Mouse (Mus musculus) liver, embryonic 13.5 days (tissue): ENCODE data around the gene Casp14. TPM values are rescaled to one million over a fixed set of nuclear protein-coding genes. Genes with fewer than 3 reads are reported as not detected.
A peak's percentile ranks its signal among the peaks of the same experiment; 100 is the strongest.

Experiments
- ATAC-seq: fragments of 200-750 bp; cut with Nextera tagmentation; 2 replicates; pipeline ENCODE4 v1.8.0; 2017; ENCODE audit warnings: low read depth, mild to moderate bottlenecking, moderate number of reproducible peaks, moderate library complexity
- DNase-seq: peaks from one replicate; pipeline ENCODE4 v3.0.0; 2022
- H3K27ac ChIP-seq: fragments of 300-500 bp; sonication (generic); 2 replicates; pipeline ENCODE4 v1.5.1; 2015; ENCODE audit warnings: moderate library complexity, mild to moderate bottlenecking, inconsistent platforms
- H3K27me3 ChIP-seq: fragments of 300-500 bp; sonication (generic); 2 replicates; pipeline ENCODE4 v1.6.1; 2015; ENCODE audit warnings: mild to moderate bottlenecking, inconsistent platforms
- H3K36me3 ChIP-seq: fragments of 300-500 bp; sonication (generic); 2 replicates; pipeline ENCODE4 v1.6.1; 2015; ENCODE audit warnings: mild to moderate bottlenecking, inconsistent platforms
- H3K4me1 ChIP-seq: fragments of 300-500 bp; sonication (generic); replicated peaks from 2 replicates; pipeline ENCODE4 v1.6.1; 2015; ENCODE audit warnings: inconsistent platforms
- H3K4me2 ChIP-seq: fragments of 300-500 bp; sonication (generic); 2 replicates; pipeline ENCODE4 v1.6.1; 2015; ENCODE audit warnings: inconsistent platforms, mild to moderate bottlenecking, moderate library complexity
- H3K4me3 ChIP-seq: fragments of 300-500 bp; sonication (generic); replicated peaks from 2 replicates; pipeline ENCODE4 v1.5.1; 2015; ENCODE audit warnings: mild to moderate bottlenecking, inconsistent platforms
- H3K9ac ChIP-seq: fragments of 300-500 bp; sonication (generic); 2 replicates; pipeline ENCODE4 v1.6.1; 2015; ENCODE audit warnings: mild to moderate bottlenecking, inconsistent platforms
- H3K9me3 ChIP-seq: fragments of 300-500 bp; sonication (generic); replicated peaks from 2 replicates; pipeline ENCODE4 v1.6.1; 2016; ENCODE audit warnings: inconsistent platforms
- WGBS: fragments of 180-500 bp; shearing (Covaris S2); methylation state at CpG from one replicate; pipeline ENCODE4 v1.1.7; 2015; ENCODE audit not compliant: insufficient replicate concordance; 5-methylcytosine and 5-hydroxymethylcytosine counted together
- polyA plus RNA-seq: library from polyadenylated mRNA; unstranded; fragments of >200 nt; fragmentation: Nextera tagmentation; extraction: Ambion mirVana; gene quantifications from 2 replicates; pipeline ENCODE4 v1.2.1, GENCODE M21; 2015

The Casp14 gene
- polyA plus RNA-seq, result not detected in 2 replicates

DNA sequence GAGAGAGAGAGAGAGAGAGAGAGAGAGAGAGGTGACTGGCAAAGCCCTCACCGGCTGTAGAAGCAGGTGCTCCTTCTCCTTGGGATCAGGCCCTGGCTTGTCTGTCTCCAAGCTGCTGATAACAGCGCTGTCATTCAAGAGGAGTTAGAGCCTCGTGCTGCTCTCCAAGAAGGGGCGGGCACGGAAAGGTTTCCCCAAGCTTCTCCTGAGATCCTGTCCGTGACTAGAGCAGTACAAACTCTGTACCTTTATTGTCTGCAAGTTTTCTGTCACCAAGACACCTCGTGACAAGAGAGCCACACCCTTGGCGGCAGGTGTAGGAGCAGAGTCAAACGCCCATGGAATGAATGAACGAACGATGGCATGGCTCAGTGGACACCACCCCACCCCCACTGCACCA is at the start of gene Casp14:
Gene Casp14, minus strand, starts transcription at position 239 of the 400 bp plus-strand sequence.
- H3K4me3 ChIP-seq, result no peak within 1 kb of the TSS
- ATAC-seq (no peak), DNase-seq (no peak)
- no peak within 1 kb of the TSS for H3K9ac ChIP-seq
- 52% methylated on average over 11 of the region's 11 CpGs for WGBS
- H3K4me2 ChIP-seq, result no peak within 1 kb of the TSS
- no peaks in the 10 kb centered on the region for H3K36me3 ChIP-seq
- H3K4me1 ChIP-seq, result no peaks in the 10 kb centered on the region
- H3K27me3 ChIP-seq, result no peaks in the 10 kb centered on the region
- no peaks in the 10 kb centered on the region for H3K9me3 ChIP-seq
- no peak within 1 kb of the TSS for H3K27ac ChIP-seq

DNA sequence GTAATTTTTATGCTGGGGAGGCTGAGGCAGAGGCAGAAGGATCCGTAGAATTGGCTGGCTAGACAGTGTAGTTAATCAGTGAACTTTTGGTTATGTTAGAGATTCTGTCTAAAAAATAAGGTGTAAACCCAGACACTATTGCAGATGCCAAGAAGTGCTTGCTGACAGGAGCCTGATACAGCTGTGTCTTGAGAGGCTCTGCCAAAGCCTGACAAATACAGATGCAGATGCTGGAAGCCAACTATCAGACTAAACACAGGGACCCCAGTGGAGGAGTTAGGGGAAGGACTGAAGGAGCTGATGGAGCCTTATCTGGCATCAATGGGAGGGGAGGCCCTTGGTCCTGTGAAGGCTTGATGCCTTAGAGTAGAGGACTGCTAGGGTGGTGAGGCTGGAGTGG is 47.5 kb upstream of the Casp14 start:
- H3K36me3 ChIP-seq, result no peaks in the 10 kb centered on the region
- H3K4me3 ChIP-seq, result no peak overlapping the region
- no peak overlapping the region for H3K4me2 ChIP-seq
- WGBS, result 68% methylated on average over 1 of the region's 1 CpGs
- no peaks in the 10 kb centered on the region for H3K9me3 ChIP-seq
- H3K27ac ChIP-seq, result no peak overlapping the region
- H3K9ac ChIP-seq, result no peak overlapping the region
- H3K4me1 ChIP-seq, result no peaks in the 10 kb centered on the region
- no peak for DNase-seq
- no peaks in the 10 kb centered on the region for H3K27me3 ChIP-seq
- no peak for ATAC-seq

DNA sequence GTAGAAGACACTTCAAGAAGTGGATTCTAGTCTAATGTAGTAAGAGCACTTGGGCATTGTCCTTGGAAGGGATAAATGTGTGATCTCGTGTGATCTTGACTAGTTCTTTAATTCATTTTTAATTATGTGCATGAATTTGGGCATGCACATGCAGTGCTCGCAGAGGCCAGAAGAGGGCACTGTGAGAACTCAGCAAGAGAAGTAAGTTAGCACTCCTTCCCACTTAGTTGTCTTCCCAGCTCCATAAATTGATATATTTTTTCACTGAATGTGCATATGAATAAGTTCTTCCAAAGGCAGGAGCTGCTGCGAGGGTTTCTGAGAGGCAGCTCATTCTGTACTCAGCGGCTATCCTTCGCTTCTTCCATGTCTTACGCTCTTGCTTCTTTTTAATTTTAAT is 37.9 kb upstream of the Casp14 start:
- no peak for ATAC-seq
- Histone ChIP-seq H3K4me1 (no peaks in the 10 kb centered on the region), H3K9ac (no peak overlapping the region), H3K4me2 (no peak overlapping the region), H3K4me3 (no peak overlapping the region), H3K27me3 (peaks cover 24% of the 10 kb centered on the region), H3K27ac (no peak overlapping the region), H3K9me3 (no peaks in the 10 kb centered on the region), H3K36me3 (no peaks in the 10 kb centered on the region)
- WGBS, result 31% methylated on average over 6 of the region's 6 CpGs
- no peak for DNase-seq

DNA sequence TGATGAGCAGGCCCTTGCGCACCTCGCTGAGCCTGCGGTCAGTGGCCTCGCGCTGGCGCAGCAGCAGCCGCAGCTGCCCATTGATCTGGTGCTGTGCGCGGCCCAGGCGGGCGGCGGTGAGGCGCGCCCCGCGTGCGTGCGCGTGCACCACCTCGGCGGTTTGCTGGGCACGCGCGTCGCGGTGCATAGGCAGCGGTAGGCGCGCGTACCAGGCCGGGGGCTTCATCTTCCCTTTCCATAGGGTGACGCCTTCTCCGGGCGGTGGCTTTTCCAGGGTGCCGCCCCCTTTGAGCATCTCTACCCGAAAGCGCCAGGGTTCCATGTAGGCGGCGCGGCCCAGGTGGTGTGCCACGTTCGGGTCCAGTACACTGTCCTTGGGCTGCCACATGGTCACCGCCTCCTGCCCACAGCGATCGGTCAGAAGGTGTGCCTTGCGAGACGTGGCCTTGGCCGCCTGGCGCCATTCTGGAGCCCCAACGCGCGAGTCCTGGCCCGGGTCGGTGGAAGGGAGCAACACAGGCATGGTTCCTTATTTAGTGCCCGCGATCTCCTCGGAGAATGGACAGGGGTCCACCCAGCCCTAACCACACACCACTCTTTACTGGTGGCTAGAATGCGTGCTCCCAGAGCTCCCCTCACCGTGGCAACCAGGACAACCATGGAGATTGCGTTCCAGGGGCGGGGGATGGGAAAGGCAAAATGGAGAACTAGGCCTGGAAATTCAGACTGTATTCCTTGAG is 34.5 kb upstream of the Casp14 start, which contains the start of gene Ccdc105:
Gene Ccdc105, minus strand, starts transcription at position 614 of the 740 bp plus-strand sequence.
- H3K4me1 ChIP-seq, result no peaks in the 10 kb centered on the region
- 0 out of 2 replicates have a peak, but pooled peaks have one; percentile 41 for ATAC-seq
- H3K27ac ChIP-seq, result no peak within 1 kb of the TSS
- H3K9me3 ChIP-seq, result no peaks in the 10 kb centered on the region
- no peak for DNase-seq
- H3K27me3 ChIP-seq, result peaks cover 29% of the 10 kb centered on the region
- WGBS, result 2% methylated on average over 61 of the region's 61 CpGs
- H3K36me3 ChIP-seq, result no peaks in the 10 kb centered on the region
- H3K4me2 ChIP-seq, result peak within 1 kb of the TSS; percentile 59
- H3K4me3 ChIP-seq, result peak within 1 kb of the TSS; percentile 44
- H3K9ac ChIP-seq, result no peak within 1 kb of the TSS

DNA sequence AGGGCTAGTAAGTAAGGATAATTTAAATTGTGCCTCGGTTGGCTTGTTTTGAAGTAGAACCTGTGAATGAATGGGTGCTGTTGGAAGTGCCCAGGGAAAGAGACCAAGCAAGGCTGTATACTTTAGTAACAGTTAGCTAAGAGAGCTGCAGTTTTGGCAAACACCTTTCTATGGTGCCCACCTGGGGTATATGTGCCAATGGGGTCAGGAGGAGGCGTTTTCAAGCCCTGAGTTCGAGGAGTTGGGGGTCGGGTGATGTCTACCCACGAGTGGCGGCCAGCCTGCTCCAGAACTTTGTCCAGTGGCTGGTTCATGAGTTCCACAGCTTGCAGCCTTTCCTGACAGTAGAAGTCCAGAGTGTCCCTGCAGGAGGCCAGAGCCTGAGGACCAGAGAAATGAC is 30.9 kb upstream of the Casp14 start:
- Histone ChIP-seq H3K4me1 (no peaks in the 10 kb centered on the region), H3K36me3 (no peaks in the 10 kb centered on the region), H3K27ac (no peak overlapping the region), H3K27me3 (peaks cover 38% of the 10 kb centered on the region), H3K4me2 (no peak overlapping the region), H3K9me3 (no peaks in the 10 kb centered on the region), H3K9ac (no peak overlapping the region), H3K4me3 (no peak overlapping the region)
- 68% methylated on average over 6 of the region's 6 CpGs for WGBS
- DNase-seq (no peak), ATAC-seq (no peak)

DNA sequence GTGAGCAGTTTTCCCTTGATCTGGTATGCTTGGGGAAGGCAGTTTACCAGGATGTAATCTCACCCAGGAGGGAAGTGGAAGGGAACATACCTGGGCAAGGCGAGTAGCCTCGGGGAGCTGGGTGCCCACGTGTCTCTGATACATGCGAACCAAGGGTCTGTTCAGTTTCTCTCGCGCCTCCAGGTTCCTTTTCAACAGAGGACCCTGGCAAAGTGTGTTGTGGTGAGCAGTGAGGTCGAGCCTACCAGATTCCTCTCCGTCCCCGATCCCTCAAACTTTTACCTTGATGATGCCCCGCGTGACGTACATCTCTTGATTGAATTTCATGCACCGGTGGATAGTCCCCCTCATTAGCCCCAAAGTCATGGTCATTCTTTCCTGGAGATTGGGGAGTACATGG is 30.1 kb upstream of the Casp14 start:
- Histone ChIP-seq H3K27me3 (peaks cover 33% of the 10 kb centered on the region), H3K9me3 (no peaks in the 10 kb centered on the region), H3K4me3 (no peak overlapping the region), H3K4me2 (no peak overlapping the region), H3K27ac (no peak overlapping the region), H3K9ac (no peak overlapping the region), H3K36me3 (no peaks in the 10 kb centered on the region), H3K4me1 (no peaks in the 10 kb centered on the region)
- DNase-seq (no peak), ATAC-seq (no peak)
- 68% methylated on average over 13 of the region's 13 CpGs for WGBS

DNA sequence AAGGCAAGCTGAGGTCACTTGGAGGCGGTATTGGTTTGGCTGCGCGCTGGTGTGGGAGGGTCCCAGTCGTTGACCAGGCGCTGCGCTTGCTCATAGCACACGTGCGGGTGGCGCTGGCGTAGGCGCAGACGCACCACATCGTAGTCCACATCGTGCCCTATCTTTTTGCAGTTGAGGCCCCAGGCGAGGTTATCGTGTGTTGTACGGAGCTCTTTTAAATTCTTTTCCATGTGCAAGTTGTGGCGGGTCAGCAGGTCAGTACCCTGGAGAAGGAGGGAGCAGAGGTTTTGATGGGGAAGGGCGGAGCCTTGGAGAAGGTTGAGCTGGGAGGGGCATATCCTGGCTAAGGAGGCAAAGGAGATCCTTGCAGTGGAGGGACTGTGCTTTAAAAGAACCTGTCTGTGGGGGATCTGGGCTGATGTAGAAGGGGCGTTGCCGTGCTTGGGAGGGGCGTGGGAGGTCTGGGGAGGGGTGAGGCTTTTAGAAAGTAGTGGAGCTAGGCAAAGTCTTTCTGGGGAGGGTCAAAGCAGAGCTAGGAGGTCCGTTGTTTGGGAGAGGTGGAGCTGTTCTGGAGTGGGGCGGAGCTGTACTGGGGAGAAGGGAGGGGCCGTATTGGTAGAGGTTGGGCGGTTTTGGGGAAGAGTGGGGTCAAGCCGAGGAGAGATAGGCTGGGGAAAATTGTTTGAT is 29.1 kb upstream of the Casp14 start:
- H3K4me2 ChIP-seq, result peak overlapping the region; percentile 7
- WGBS, result 6% methylated on average over 27 of the region's 27 CpGs
- H3K4me1 ChIP-seq, result no peaks in the 10 kb centered on the region
- no peak for DNase-seq
- H3K4me3 ChIP-seq, result 0 out of 2 replicates have a peak overlapping the region, but pooled peaks have one; percentile 8
- H3K36me3 ChIP-seq, result no peaks in the 10 kb centered on the region
- H3K27ac ChIP-seq, result no peak overlapping the region
- peaks cover 23% of the 10 kb centered on the region for H3K27me3 ChIP-seq
- no peak for ATAC-seq
- H3K9me3 ChIP-seq, result no peaks in the 10 kb centered on the region
- no peak overlapping the region for H3K9ac ChIP-seq

DNA sequence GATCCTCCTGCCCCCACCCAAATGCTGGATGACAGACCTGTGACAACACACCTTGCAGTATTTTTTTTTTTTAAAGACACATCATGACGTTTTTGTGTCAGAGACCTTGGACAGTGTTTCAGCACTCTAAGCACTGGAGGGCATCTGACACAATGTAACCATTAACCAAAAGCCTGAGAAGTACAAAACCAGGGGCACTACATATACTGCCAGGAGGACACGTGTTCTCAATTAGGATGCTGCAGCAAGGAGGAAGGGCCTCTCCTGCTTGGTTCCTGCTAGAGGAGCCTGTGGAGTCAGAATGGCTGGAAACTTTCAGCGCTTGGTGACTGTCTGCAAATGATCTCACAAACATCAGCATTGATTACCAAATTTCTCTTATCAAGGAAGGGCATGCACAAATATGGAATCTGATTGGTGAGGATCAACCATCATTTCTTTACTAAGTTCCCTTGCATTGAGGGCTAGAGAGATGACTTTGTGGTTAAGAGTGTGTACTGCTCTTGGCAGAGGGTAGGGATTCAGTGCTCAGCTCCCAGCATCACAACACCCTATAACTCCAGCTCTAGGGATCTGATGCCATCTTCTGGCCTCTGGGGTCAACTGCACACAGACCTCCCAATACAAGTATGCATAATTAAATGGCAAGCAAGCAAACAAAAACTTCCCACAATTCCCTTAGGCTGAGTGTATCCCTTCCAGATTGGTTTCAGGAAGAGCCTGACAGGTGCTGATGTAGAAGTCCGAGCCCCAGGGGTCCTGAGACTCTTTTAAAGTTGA is 27.5 kb upstream of the Casp14 start:
- Histone ChIP-seq H3K4me3 (no peak overlapping the region), H3K9ac (no peak overlapping the region), H3K27ac (no peak overlapping the region), H3K4me2 (no peak overlapping the region), H3K27me3 (peaks cover 11% of the 10 kb centered on the region; the same call in 1 of the 2 replicates), H3K9me3 (no peaks in the 10 kb centered on the region), H3K4me1 (no peaks in the 10 kb centered on the region), H3K36me3 (no peaks in the 10 kb centered on the region)
- WGBS, result 37% methylated on average over 4 of the region's 4 CpGs
- ATAC-seq (no peak), DNase-seq (no peak)

DNA sequence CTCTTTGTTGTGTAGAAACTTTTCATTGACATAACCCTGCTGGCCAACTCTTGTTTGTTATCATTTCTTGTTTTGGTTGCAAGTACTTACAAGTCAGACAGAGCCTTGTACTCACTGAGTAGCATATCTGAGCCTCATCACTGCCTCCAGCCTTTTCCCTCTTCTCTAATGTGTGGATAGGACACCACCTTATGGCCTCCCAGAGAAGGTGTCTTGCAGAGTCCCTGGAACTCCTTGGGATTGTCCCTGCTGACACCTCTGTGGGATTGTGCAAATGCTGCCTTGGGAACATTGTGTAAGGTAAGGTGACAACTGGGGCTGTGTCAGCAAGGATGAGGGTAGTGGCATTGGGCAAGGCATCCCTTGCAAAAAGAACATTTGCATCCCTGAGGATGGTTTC is 25.6 kb upstream of the Casp14 start:
- H3K27ac ChIP-seq, result no peak overlapping the region
- ATAC-seq (no peak), DNase-seq (no peak)

DNA sequence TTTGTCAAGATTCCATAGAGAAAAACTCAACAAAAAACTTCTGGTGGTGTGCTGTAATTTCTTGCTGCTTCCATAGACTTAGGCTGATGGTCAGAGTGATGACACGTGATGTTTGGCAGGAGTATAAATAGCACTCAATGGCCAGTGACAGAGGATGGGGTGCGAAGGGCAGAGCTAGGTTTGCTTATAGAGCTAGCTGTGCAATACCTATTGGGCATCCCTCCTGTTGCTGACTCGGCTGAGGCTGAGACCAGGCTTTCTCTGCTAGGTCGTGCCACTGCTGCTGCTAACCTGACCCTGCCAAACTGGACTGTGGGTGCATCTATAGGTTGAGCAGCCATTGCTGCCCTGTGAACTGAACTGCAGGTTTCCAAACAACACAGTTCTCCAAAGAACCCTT is 21.7 kb upstream of the Casp14 start:
- no peak for DNase-seq
- Histone ChIP-seq H3K36me3 (no peaks in the 10 kb centered on the region), H3K9ac (no peak overlapping the region), H3K4me1 (no peaks in the 10 kb centered on the region), H3K4me3 (no peak overlapping the region), H3K9me3 (no peaks in the 10 kb centered on the region), H3K27ac (no peak overlapping the region), H3K27me3 (no peaks in the 10 kb centered on the region), H3K4me2 (no peak overlapping the region)
- ATAC-seq, result no peak
- WGBS, result 47% methylated on average over 4 of the region's 4 CpGs

More for the DNA sequence above, 25.6 kb upstream of the Casp14 start:
- H3K9ac ChIP-seq, result no peak overlapping the region
- peaks cover 9% of the 10 kb centered on the region; the same call in 1 of the 2 replicates for H3K27me3 ChIP-seq
- H3K36me3 ChIP-seq, result no peaks in the 10 kb centered on the region
- H3K4me2 ChIP-seq, result no peak overlapping the region
- H3K4me1 ChIP-seq, result no peaks in the 10 kb centered on the region
- H3K4me3 ChIP-seq, result no peak overlapping the region
- no peaks in the 10 kb centered on the region for H3K9me3 ChIP-seq

DNA sequence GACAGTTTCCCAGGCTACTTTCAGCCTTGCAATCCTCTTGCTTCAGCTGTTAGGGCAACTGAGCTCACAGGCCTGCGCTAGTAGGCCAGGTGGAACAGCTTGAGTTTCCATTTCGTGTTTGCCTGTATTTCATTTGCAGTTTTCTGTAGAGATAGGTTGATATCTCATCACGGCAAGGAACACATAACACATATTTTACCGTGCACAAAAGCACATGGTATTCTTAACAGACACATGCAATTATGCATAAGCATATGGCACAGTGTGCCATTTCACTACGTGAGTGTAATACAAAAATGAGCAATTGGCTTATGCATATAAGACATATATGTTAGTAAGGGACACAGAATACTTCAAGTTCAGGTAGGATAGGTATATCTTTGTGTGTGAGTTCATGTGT is 9.8 kb upstream of the Casp14 start:
- H3K27ac ChIP-seq, result no peak overlapping the region
- no peak overlapping the region for H3K4me3 ChIP-seq
- 56% methylated on average over 5 of the region's 5 CpGs for WGBS
- no peak overlapping the region for H3K9ac ChIP-seq
- H3K9me3 ChIP-seq, result no peaks in the 10 kb centered on the region
- no peak overlapping the region for H3K4me2 ChIP-seq
- no peaks in the 10 kb centered on the region for H3K36me3 ChIP-seq
- DNase-seq (no peak), ATAC-seq (no peak)
- no peaks in the 10 kb centered on the region for H3K4me1 ChIP-seq
- H3K27me3 ChIP-seq, result no peaks in the 10 kb centered on the region
